Mouse (Mus musculus) bone marrow, adult 2 months (tissue): ENCODE measurements at regions not wholly inside any gene's neighbourhood (a gene's known extent, or its start where the extent isn't known, plus 50 kb on each side); places are given as distances from the start of the nearest gene placed in this dataset.

ENCODE experiments used
- CTCF ChIP-seq: fragments of 200-500 bp; IDR thresholded peaks from 2 replicates; pipeline ENCODE4 v1.5.1; 2011; ENCODE audit warnings: low read length, control low read depth; ENCODE audit not compliant: control insufficient read depth, insufficient read depth
- POLR2A ChIP-seq: fragments of 200-500 bp; IDR thresholded peaks from 2 replicates; pipeline ENCODE4 v1.6.1; 2011; ENCODE audit warnings: low read depth, mild to moderate bottlenecking, control low read depth, low read length, borderline replicate concordance; ENCODE audit not compliant: control insufficient read depth

DNA sequence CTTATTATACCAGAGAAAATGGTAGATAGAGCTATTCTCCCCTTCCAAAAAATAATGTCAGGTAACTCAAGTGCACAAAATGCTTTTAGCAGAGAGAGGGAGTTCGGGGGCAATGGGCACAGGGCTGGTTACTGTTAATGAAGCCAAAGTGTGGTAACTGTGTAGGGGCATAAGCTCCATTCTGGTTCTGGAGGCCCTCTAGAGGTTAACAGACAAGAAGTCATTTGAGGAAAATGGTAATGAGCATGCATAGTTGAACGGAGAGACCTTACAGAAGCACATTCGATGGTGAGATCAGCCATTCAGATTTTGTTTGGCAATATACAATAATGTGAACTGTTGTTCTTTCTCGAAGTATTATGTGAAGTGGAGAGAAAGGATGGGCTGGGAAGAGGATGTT is 1479.4 kb downstream of the Slc22a22 start:
- TF ChIP-seq CTCF, result no peak
- no peak for TF ChIP-seq POLR2A
